Mouse (Mus musculus) liver, embryonic 11.5 days (tissue): ENCODE measurements around the gene Mat1a. TPM values are rescaled to one million over a fixed set of nuclear protein-coding genes. Genes with fewer than 3 reads are reported as not detected.

Source experiments
- ATAC-seq: fragments of 200-750 bp; cut with Nextera tagmentation; replicated peaks from 2 replicates; pipeline ENCODE4 v1.8.0; 2017; ENCODE audit warnings: moderate number of reproducible peaks, mild to moderate bottlenecking, moderate TSS enrichment, moderate library complexity; ENCODE audit not compliant: low FRiP score
- DNase-seq: peaks from one replicate; pipeline ENCODE4 v3.0.0-alpha.2; 2017; ENCODE audit warnings: low spot score
- H3K27ac ChIP-seq: fragments of 300-500 bp; sonication (generic); 2 replicates; pipeline ENCODE4 v1.5.1; 2014; ENCODE audit warnings: mild to moderate bottlenecking, low read depth, low read length, control low read depth
- H3K27me3 ChIP-seq: fragments of 300-500 bp; sonication (generic); replicated peaks from 2 replicates; pipeline ENCODE4 v1.6.1; 2014; ENCODE audit warnings: low read length, mixed read lengths; ENCODE audit not compliant: control insufficient read depth, insufficient read depth
- H3K36me3 ChIP-seq: fragments of 300-500 bp; sonication (generic); 2 replicates; pipeline ENCODE4 v1.6.1; 2014; ENCODE audit warnings: mild to moderate bottlenecking, low read length, moderate library complexity, mixed read lengths; ENCODE audit not compliant: control insufficient read depth, insufficient read depth
- H3K4me1 ChIP-seq: fragments of 300-500 bp; sonication (generic); replicated peaks from 2 replicates; pipeline ENCODE4 v1.6.1; 2014; ENCODE audit warnings: low read length, mixed read lengths; ENCODE audit not compliant: control insufficient read depth, insufficient read depth
- H3K4me2 ChIP-seq: fragments of 300-500 bp; sonication (generic); 2 replicates; pipeline ENCODE4 v1.6.1; 2014; ENCODE audit warnings: mild to moderate bottlenecking, control low read depth, moderate library complexity
- H3K4me3 ChIP-seq: fragments of 300-500 bp; sonication (generic); 2 replicates; pipeline ENCODE4 v1.5.1; 2014; ENCODE audit warnings: low read depth, low read length, control low read depth
- H3K9ac ChIP-seq: fragments of 300-500 bp; sonication (generic); 2 replicates; pipeline ENCODE4 v1.6.1; 2014; ENCODE audit warnings: low read depth, low read length, control low read depth
- H3K9me3 ChIP-seq: fragments of 300-500 bp; sonication (generic); 2 replicates; pipeline ENCODE4 v1.6.1; 2016; ENCODE audit warnings: low read length, inconsistent platforms, mixed read lengths; ENCODE audit not compliant: control insufficient read depth
- WGBS: fragments of 180-500 bp; shearing (Covaris S2); extraction: QIAGEN DNeasy Blood & Tissue Kit; methylation state at CpG from one replicate; pipeline ENCODE4 v1.1.7; 2014; 5-methylcytosine and 5-hydroxymethylcytosine counted together
- polyA plus RNA-seq: library from polyadenylated mRNA; unstranded; fragments of >200 nt; fragmentation: Nextera tagmentation; extraction: Ambion mirVana; gene quantifications from 2 replicates; pipeline ENCODE4 v1.2.1, GENCODE M21; 2014

The Mat1a gene
- polyA plus RNA-seq, 1 experiment from 2014 or later: 0.05 TPM

DNA sequence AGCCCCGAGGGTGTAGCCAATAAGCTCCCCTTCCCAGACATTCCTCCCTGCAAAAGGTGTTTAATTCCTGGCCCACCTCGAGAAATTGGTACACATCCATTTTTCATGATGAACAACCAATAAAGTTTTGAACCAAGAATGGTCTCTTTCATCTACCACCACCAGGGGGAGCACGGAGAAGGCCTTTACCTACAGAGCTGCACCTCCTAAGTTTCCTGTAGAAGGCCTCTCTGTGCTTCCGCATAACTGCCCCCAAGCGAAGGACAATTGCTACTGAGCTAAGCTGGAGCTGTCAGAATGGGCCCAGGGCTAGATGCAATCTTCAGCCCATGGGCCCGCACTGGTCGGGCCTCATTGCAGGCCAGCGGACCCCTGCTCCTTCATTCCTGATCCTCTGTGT is 14.1 kb upstream of the Mat1a start:
- no peak overlapping the region for H3K4me3 ChIP-seq
- no peak overlapping the region for H3K4me2 ChIP-seq
- WGBS: 44% methylated on average over 8 of the region's 8 CpGs
- no peak overlapping the region for H3K27ac ChIP-seq
- no peaks in the 10 kb centered on the region for H3K9me3 ChIP-seq
- no peak for DNase-seq
- H3K36me3 ChIP-seq: no peaks in the 10 kb centered on the region
- no peaks in the 10 kb centered on the region for H3K27me3 ChIP-seq
- H3K4me1 ChIP-seq: no peaks in the 10 kb centered on the region
- H3K9ac ChIP-seq: no peak overlapping the region
- ATAC-seq: peak; percentile 51; the same call in 1 of the 2 replicates

DNA sequence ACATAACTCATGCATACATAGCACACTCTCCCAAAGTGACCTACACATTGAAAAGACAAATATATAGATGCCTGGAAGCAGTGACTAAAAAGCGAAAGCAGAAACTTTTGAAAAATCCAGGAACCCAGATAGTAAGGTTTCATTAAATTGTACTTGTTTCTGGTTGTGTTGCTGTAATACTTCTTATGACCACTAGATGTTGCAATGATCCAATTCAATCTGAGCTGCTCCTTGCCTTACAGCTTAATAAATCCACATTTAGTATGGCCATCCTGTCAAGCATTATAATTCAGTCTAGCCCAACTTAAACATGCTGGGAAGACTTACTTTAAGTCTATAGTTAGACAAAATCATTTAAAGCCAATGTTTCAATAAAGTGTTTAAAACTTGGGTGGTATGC is 10.7 kb upstream of the Mat1a start:
- DNase-seq (no peak), ATAC-seq (no peak)
- Histone ChIP-seq H3K27me3 (no peaks in the 10 kb centered on the region), H3K4me2 (no peak overlapping the region), H3K36me3 (no peaks in the 10 kb centered on the region), H3K4me3 (no peak overlapping the region), H3K9me3 (no peaks in the 10 kb centered on the region), H3K4me1 (no peaks in the 10 kb centered on the region), H3K9ac (no peak overlapping the region), H3K27ac (no peak overlapping the region)
- WGBS: 38% methylated on average over 1 of the region's 1 CpGs

DNA sequence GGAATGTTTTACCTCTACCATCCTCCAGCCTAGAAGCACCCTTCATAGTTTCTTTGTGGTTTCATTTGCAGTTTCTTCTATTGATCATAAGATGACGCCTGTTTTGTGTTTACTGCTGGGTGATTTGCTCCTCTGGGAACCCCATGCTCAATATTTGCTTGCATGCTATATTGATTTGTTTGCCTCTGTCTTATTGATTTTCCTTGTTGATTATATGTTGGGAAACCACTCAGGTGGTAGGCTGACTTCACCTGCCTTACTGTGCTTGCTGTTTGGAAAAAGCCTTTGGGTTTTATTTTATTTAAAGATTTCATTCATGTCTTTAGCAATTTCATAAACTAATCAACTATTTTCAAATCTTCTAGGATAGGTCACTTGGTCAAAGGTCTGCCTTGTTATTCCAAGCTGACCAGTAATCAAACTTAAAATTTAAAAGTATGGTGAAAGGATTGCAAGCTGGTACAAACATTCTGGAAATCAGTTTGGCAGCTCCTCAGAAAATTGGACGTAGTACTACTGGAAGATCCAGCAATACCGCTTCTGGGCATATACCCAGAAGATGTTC is 8.5 kb upstream of the Mat1a start:
- no peaks in the 10 kb centered on the region for H3K4me1 ChIP-seq
- no peak overlapping the region for H3K4me2 ChIP-seq
- no peak overlapping the region for H3K9ac ChIP-seq
- ATAC-seq (no peak), DNase-seq (no peak)
- no peaks in the 10 kb centered on the region for H3K27me3 ChIP-seq
- H3K9me3 ChIP-seq: no peaks in the 10 kb centered on the region
- H3K27ac ChIP-seq: no peak overlapping the region
- 80% methylated on average over 3 of the region's 3 CpGs for WGBS
- H3K4me3 ChIP-seq: no peak overlapping the region
- H3K36me3 ChIP-seq: no peaks in the 10 kb centered on the region

DNA sequence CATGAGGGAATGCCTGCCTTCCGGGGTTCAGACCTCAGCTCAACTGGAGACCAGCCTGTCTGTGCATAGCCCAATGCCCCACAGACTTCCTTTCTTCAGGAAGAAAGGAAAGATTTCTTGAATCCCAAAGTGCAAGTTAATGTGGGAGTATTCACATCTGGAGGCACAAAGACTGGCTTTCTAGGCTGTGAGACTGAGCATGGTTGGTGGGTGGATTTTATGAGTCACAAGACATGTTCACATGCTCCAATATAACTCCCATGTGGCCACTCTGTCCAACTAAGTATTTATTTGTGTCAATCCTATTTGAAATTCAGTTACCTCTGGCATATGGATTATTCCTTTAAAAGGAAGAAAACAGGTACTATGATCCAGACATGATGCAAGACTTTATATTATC is 6.1 kb upstream of the Mat1a start:
- no peaks in the 10 kb centered on the region for H3K9me3 ChIP-seq
- WGBS: 73% methylated on average over 1 of the region's 1 CpGs
- no peak for DNase-seq

DNA sequence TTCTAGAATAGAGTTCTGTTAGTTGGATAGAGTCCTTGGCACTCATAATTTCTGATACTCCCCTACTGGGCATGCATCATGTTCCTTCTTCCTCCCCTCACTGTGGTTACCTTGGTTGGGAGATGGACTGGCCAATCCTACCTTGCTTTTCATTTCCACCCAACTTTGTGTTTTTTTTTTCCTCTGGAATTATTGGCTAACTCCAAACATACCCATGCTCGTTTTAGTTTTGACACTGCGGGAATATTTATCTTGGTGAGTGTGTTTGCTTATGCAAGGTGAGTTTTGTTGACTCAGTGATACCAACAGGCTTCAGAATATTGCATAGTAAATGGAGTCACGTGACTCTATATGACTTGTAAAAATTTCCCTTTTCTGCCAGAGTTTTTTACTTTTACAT is 4.1 kb upstream of the Mat1a start:
- H3K36me3 ChIP-seq: no peaks in the 10 kb centered on the region
- H3K4me3 ChIP-seq: no peak overlapping the region
- H3K27ac ChIP-seq: no peak overlapping the region
- DNase-seq (no peak), ATAC-seq (no peak)
- H3K9ac ChIP-seq: no peak overlapping the region
- no peaks in the 10 kb centered on the region for H3K9me3 ChIP-seq
- 72% methylated on average over 3 of the region's 3 CpGs for WGBS
- H3K4me1 ChIP-seq: no peaks in the 10 kb centered on the region
- no peak overlapping the region for H3K4me2 ChIP-seq
- H3K27me3 ChIP-seq: no peaks in the 10 kb centered on the region

More for the DNA sequence above, 6.1 kb upstream of the Mat1a start:
- H3K9ac ChIP-seq: no peak overlapping the region
- no peak for ATAC-seq
- H3K4me1 ChIP-seq: no peaks in the 10 kb centered on the region
- no peak overlapping the region for H3K4me2 ChIP-seq
- no peak overlapping the region for H3K4me3 ChIP-seq
- no peaks in the 10 kb centered on the region for H3K27me3 ChIP-seq
- H3K27ac ChIP-seq: no peak overlapping the region
- H3K36me3 ChIP-seq: no peaks in the 10 kb centered on the region

DNA sequence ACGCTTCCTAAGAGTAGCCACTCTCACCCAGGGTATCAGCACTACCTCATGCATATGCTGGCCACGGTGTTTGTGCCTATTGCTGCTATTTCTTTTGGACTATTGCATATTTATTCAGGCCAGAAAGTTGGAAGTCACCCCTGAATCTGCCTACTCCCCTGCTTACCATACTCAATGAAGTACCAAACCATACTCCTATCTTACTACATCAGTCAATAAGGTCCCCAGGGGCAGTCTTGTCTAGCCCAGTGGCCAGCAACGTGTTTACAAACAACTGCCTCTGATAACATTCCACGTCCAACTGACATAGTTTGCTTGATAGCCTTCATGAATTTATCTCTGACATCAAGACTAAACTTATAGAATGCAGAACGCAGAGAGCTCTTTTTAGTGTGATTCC is 3.6 kb upstream of the Mat1a start:
- Histone ChIP-seq H3K36me3 (no peaks in the 10 kb centered on the region), H3K27me3 (no peaks in the 10 kb centered on the region), H3K9ac (no peak overlapping the region), H3K27ac (no peak overlapping the region), H3K9me3 (no peaks in the 10 kb centered on the region), H3K4me2 (no peak overlapping the region), H3K4me1 (no peaks in the 10 kb centered on the region), H3K4me3 (no peak overlapping the region)
- ATAC-seq (no peak), DNase-seq (no peak)
- 64% methylated on average over 5 of the region's 5 CpGs for WGBS

DNA sequence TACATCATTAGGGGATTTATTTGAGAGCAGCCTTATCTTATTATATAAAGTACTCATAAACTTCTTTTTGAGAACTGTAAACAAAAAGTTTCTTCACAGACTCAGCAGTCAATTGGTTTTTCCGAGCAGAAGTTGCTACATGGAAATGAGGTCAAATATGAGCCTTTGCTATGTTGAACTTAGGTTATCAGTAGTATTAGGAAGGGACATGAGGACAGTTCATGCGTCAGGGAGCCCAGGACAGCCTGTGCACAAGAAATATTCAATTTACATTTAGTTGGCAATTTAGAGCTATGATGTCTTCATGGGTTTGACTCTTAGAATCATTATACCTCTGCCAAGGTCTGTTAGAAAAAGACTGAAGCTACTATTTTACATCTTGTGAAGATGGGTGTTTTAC is 2.6 kb upstream of the Mat1a start:
- WGBS: 63% methylated on average over 2 of the region's 2 CpGs
- DNase-seq (no peak), ATAC-seq (no peak)
- Histone ChIP-seq H3K36me3 (no peaks in the 10 kb centered on the region), H3K27me3 (no peaks in the 10 kb centered on the region), H3K4me3 (no peak overlapping the region), H3K27ac (no peak overlapping the region), H3K9ac (no peak overlapping the region), H3K9me3 (no peaks in the 10 kb centered on the region), H3K4me2 (no peak overlapping the region), H3K4me1 (no peaks in the 10 kb centered on the region)

DNA sequence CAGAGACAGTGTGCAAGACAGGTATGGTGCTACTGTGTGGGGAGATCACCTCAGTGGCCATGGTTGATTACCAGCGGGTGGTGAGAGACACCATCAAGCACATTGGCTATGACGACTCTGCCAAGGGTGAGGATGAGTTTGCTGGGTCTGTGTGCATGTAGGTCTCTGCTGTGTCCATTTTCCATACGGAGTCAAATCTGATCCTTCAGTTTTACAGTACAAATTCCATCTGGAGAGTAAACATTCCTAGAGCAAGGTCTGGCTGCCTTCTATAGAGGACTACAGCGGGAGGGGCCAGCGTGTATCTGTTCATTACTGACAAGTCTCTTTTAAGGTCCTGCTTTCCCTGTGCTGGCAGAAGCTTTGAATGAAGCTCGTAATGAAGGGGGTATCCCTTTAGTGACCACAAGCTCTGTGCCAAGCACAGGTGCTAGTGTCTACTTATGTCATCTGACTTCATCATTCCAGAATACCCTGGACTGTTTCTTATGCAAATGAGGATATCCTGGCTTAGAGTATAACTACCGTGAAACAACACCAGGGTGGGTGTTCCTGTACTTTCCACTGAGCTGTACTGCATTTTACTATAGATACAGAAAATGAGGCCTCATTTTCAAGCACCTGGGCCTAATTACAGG is 6.3 kb downstream of the Mat1a start:
- no peak overlapping the region for H3K27ac ChIP-seq
- DNase-seq: no peak
- H3K9ac ChIP-seq: no peak overlapping the region
- H3K36me3 ChIP-seq: no peaks in the 10 kb centered on the region
- H3K9me3 ChIP-seq: no peaks in the 10 kb centered on the region
- no peak overlapping the region for H3K4me2 ChIP-seq
- no peaks in the 10 kb centered on the region for H3K27me3 ChIP-seq
- H3K4me3 ChIP-seq: no peak overlapping the region
- no peak for ATAC-seq
- 81% methylated on average over 7 of the region's 7 CpGs for WGBS
- no peaks in the 10 kb centered on the region for H3K4me1 ChIP-seq

DNA sequence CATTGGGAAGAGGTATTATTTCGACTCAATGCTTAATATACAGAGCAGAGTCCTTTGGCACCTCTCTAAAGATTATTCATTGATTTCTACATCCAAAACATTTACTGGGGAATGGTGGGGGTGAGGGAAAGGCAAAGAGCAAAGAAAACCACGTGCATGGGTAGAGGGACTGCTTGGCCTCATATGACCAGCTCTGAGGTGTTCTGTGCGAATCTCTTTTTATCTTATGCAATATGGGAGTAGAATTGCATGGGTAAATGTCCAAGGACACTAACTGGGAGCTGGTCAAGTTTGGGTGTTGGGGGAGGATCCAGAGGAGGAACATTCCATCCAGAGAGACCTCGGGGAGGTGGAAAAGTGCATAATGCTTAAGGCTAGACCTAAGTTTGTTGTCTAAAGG is 8.1 kb downstream of the Mat1a start:
- no peak for DNase-seq
- WGBS: 61% methylated on average over 4 of the region's 4 CpGs
- H3K27me3 ChIP-seq: no peaks in the 10 kb centered on the region
- no peak for ATAC-seq
- H3K36me3 ChIP-seq: no peaks in the 10 kb centered on the region
- H3K9ac ChIP-seq: no peak overlapping the region
- no peaks in the 10 kb centered on the region for H3K9me3 ChIP-seq
- H3K4me3 ChIP-seq: no peak overlapping the region
- H3K27ac ChIP-seq: no peak overlapping the region
- no peak overlapping the region for H3K4me2 ChIP-seq
- no peaks in the 10 kb centered on the region for H3K4me1 ChIP-seq
